Mouse (Mus musculus): ENCODE data around the gene Cdkl3.
"Not testable (repeated sequence)": the region's sequence is repeated elsewhere in the genome, so short reads cannot be mapped to it uniquely, and the experiment has no call there.

Cdkl3 gene

GRCm38 (mm10) chr11:52077939-52078338, 73.9 kb downstream of the Cdkl3 start:
- DNase-seq (ENCODE audit: low spot score in 2 of 2), result no peak

GRCm38 (mm10) chr11:52079978-52080377, 76.0 kb downstream of the Cdkl3 start:
- no peak for DNase-seq (ENCODE audit: low spot score in 2 of 2)

GRCm38 (mm10) chr11:52080656-52081055, 76.6 kb downstream of the Cdkl3 start:
- DNase-seq (ENCODE audit: low spot score in 2 of 2), result no peak

GRCm38 (mm10) chr11:52085857-52086203, 81.8 kb downstream of the Cdkl3 start:
- no peak for DNase-seq (ENCODE audit: low spot score in 2 of 2)

GRCm38 (mm10) chr11:52086204-52086864, 82.3 kb downstream of the Cdkl3 start:
- DNase-seq (ENCODE audit: low spot score in 2 of 2), result no peak

- no peak for DNase-seq (ENCODE audit: low spot score in 2 of 2)
Observed at GRCm38 (mm10) chr11:52089291-52089690, 85.3 kb downstream of the Cdkl3 start.

- DNase-seq (ENCODE audit: low spot score in 2 of 2), result no peak
Observed at GRCm38 (mm10) chr11:52091261-52091660, 87.2 kb downstream of the Cdkl3 start.

- DNase-seq (ENCODE audit: low spot score in 2 of 2), result no peak
Observed at GRCm38 (mm10) chr11:52094568-52094967, 90.5 kb downstream of the Cdkl3 start.

- DNase-seq (ENCODE audit: low spot score in 2 of 2), result no peak
Observed at GRCm38 (mm10) chr11:52097016-52097415, 93.0 kb downstream of the Cdkl3 start.

GRCm38 (mm10) chr11:52097596-52097995, 93.6 kb downstream of the Cdkl3 start:
- DNase-seq (ENCODE audit: low spot score in 2 of 2), result no peak

- DNase-seq (ENCODE audit: low spot score in 2 of 2), result peak; percentile 98 to 99
Observed at GRCm38 (mm10) chr11:52098398-52098946, 94.5 kb downstream of the Cdkl3 start, which contains the start of gene Ppp2ca. Ppp2ca (plus strand) TSS chr11:52098681.

GRCm38 (mm10) chr11:52099031-52099761, 95.2 kb downstream of the Cdkl3 start:
- DNase-seq (ENCODE audit: low spot score in 2 of 2), result peak; percentile 68 to 78

GRCm38 (mm10) chr11:52099771-52100219, 95.8 kb downstream of the Cdkl3 start:
- no peak for DNase-seq (ENCODE audit: low spot score in 2 of 2)

- DNase-seq (ENCODE audit: low spot score in 2 of 2), result no peak
Observed at GRCm38 (mm10) chr11:52102977-52103376, 99.0 kb downstream of the Cdkl3 start.

GRCm38 (mm10) chr11:52105503-52105902, 101.5 kb downstream of the Cdkl3 start:
- no peak for DNase-seq (ENCODE audit: low spot score in 2 of 2)

GRCm38 (mm10) chr11:52106037-52106436, 102.0 kb downstream of the Cdkl3 start:
- DNase-seq (ENCODE audit: low spot score in 2 of 2), result no peak

- DNase-seq (ENCODE audit: low spot score in 2 of 2), result no peak
Observed at GRCm38 (mm10) chr11:52106438-52106837, 102.4 kb downstream of the Cdkl3 start.

GRCm38 (mm10) chr11:52108796-52109195, 104.8 kb downstream of the Cdkl3 start:
- no peak for DNase-seq (ENCODE audit: low spot score in 2 of 2)

- no peak for DNase-seq (ENCODE audit: low spot score in 2 of 2)
Observed at GRCm38 (mm10) chr11:52109421-52109820, 105.4 kb downstream of the Cdkl3 start.

- DNase-seq (ENCODE audit: low spot score in 2 of 2), result no peak
Observed at GRCm38 (mm10) chr11:52115479-52115878, 111.5 kb downstream of the Cdkl3 start.

GRCm38 (mm10) chr11:52116117-52116516, 112.1 kb downstream of the Cdkl3 start:
- not testable (repeated sequence) for DNase-seq (ENCODE audit: low spot score in 2 of 2)

- no peak for DNase-seq (ENCODE audit: low spot score in 2 of 2)
Observed at GRCm38 (mm10) chr11:52117156-52117555, 113.1 kb downstream of the Cdkl3 start.

- DNase-seq (ENCODE audit: low spot score in 2 of 2), result not testable (repeated sequence)
Observed at GRCm38 (mm10) chr11:52120415-52120814, 116.4 kb downstream of the Cdkl3 start.

All from urinary bladder, postnatal 4 days (tissue).